Mouse (Mus musculus) liver, embryonic 14.5 days (tissue): ENCODE measurements at regions not wholly inside any gene's neighbourhood (a gene's known extent, or its start where the extent isn't known, plus 50 kb on each side); places are given as distances from the start of the nearest gene placed in this dataset.

Source experiments
- ATAC-seq: fragments of 200-750 bp; cut with Nextera tagmentation; 2 replicates; pipeline ENCODE4 v1.8.0; 2017; ENCODE audit warnings: moderate number of reproducible peaks, mild to moderate bottlenecking, moderate library complexity; ENCODE audit not compliant: insufficient read depth
- DNase-seq, 3 experiments: peaks; one replicate each; pipeline ENCODE4 v3.0.0-alpha.2; 2012 to 2013; ENCODE audit warnings: low read depth in 3 of 3, low spot score in 3 of 3
- H3K27ac ChIP-seq: fragments of 300-500 bp; sonication (generic); 2 replicates; pipeline ENCODE4 v1.5.1; 2014; ENCODE audit warnings: moderate library complexity, mild to moderate bottlenecking, control low read depth, inconsistent platforms
- H3K27me3 ChIP-seq: fragments of 300-500 bp; sonication (generic); 2 replicates; pipeline ENCODE4 v1.6.1; 2014; ENCODE audit warnings: mild to moderate bottlenecking, low read length, moderate library complexity; ENCODE audit not compliant: control insufficient read depth, insufficient read depth
- H3K36me3 ChIP-seq: fragments of 300-500 bp; sonication (generic); replicated peaks from 2 replicates; pipeline ENCODE4 v1.6.1; 2014; ENCODE audit warnings: low read depth; ENCODE audit not compliant: control insufficient read depth, insufficient read depth
- H3K4me1 ChIP-seq, 2 experiments: fragments of 200-500 bp in 1 of 2; fragments of 300-500 bp in 1 of 2; sonication (generic) in 1 of 2; replicated peaks; 2 replicates each; pipeline ENCODE4 v1.6.1; 2012 to 2014; ENCODE audit warnings: antibody characterized with exemption in 1 of 2, inconsistent platforms in 1 of 2, low read length in 1 of 2; ENCODE audit not compliant: control insufficient read depth in 2 of 2, insufficient read depth in 2 of 2
- H3K4me2 ChIP-seq: fragments of 300-500 bp; sonication (generic); 2 replicates; pipeline ENCODE4 v1.6.1; 2014; ENCODE audit warnings: low read depth, mild to moderate bottlenecking, control low read depth, moderate library complexity
- H3K4me3 ChIP-seq, 2 experiments: fragments of 200-500 bp in 1 of 2; fragments of 300-500 bp in 1 of 2; sonication (generic) in 1 of 2; 2 replicates each; pipeline ENCODE4 v1.5.1; 2012 to 2014; ENCODE audit warnings: low read depth in 2 of 2, low read length in 2 of 2, mild to moderate bottlenecking in 2 of 2, control low read depth in 1 of 2, inconsistent platforms in 1 of 2, moderate library complexity in 1 of 2; ENCODE audit not compliant: insufficient read depth in 1 of 2
- H3K9ac ChIP-seq: fragments of 300-500 bp; sonication (generic); replicated peaks from 2 replicates; pipeline ENCODE4 v1.6.1; 2014; ENCODE audit warnings: mild to moderate bottlenecking, control low read depth, moderate library complexity
- H3K9me3 ChIP-seq: fragments of 300-500 bp; sonication (generic); 2 replicates; pipeline ENCODE4 v1.6.1; 2016; ENCODE audit warnings: low read length, mixed read lengths; ENCODE audit not compliant: control insufficient read depth
- CTCF ChIP-seq: IDR thresholded peaks from 2 replicates; pipeline ENCODE4 v1.5.1; 2016; ENCODE audit warnings: antibody characterized with exemption, low read depth, control low read depth
- EP300 ChIP-seq: IDR thresholded peaks from 2 replicates; pipeline ENCODE4 v1.6.1; 2016; ENCODE audit warnings: antibody characterized with exemption, low read depth
- WGBS: fragments of 180-500 bp; shearing (Covaris S2); extraction: QIAGEN DNeasy Blood & Tissue Kit; methylation state at CpG from one replicate; pipeline ENCODE4 v1.1.7; 2014; ENCODE audit not compliant: insufficient replicate concordance; 5-methylcytosine and 5-hydroxymethylcytosine counted together

DNA sequence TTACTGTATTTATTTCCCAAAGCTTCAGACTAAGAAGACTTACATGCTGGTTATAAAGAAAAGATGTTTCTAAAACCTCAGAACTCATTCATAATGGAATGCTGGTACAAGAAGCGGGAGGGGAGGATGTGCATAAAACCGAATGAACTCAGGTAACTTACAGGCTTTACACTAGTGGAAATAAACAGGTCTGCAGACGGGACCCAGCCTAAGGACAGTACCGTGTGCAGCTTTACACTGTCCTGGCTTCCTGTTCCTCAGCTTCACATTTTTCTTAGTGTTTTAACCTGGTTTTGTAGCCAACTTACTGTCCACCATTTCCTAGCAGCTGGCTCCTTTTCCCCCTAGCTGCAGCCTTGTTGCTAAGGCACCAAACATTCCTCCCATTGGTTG lies 196.1 kb upstream of the Zfp804b start:
- no peak for ATAC-seq
- Histone ChIP-seq H3K4me3 (no peak overlapping the region), H3K4me1 (no peaks in the 10 kb centered on the region), H3K36me3 (no peaks in the 10 kb centered on the region), H3K9me3 (no peaks in the 10 kb centered on the region), H3K4me2 (no peak overlapping the region), H3K27ac (no peak overlapping the region), H3K27me3 (no peaks in the 10 kb centered on the region), H3K9ac (no peak overlapping the region)
- no peak for DNase-seq
- WGBS, result 55% methylated on average over 4 of the region's 4 CpGs
- TF ChIP-seq EP300, result no peak
- no peak for TF ChIP-seq CTCF

DNA sequence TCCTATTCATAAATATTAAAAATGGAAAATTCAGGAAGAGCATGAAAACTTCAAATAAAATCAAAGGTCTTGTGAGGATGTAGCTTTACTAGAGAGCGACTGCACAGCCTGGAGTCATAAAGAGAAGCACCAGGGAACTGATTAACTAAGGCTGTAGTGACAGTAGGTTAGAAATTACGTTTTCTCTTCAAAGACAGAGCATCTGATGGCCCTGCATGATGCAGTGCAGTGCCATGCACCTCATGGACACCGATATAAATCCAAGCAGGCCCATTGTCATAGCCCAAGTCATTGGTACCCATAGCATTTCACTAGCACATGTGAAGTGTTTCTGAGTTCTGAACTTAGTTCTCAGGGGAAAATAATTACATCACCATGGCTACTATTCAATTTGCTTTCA lies 199.3 kb upstream of the Zfp804b start:
- no peaks in the 10 kb centered on the region for H3K4me1 ChIP-seq
- no peaks in the 10 kb centered on the region for H3K9me3 ChIP-seq
- H3K27me3 ChIP-seq, result no peaks in the 10 kb centered on the region
- no peaks in the 10 kb centered on the region for H3K36me3 ChIP-seq
- no peak overlapping the region for H3K4me2 ChIP-seq
- ATAC-seq, result no peak
- no peak for DNase-seq
- no peak for TF ChIP-seq EP300
- TF ChIP-seq CTCF, result no peak
- no peak overlapping the region for H3K9ac ChIP-seq
- no peak overlapping the region for H3K27ac ChIP-seq
- no peak overlapping the region for H3K4me3 ChIP-seq
- 45% methylated on average over 3 of the region's 3 CpGs for WGBS

DNA sequence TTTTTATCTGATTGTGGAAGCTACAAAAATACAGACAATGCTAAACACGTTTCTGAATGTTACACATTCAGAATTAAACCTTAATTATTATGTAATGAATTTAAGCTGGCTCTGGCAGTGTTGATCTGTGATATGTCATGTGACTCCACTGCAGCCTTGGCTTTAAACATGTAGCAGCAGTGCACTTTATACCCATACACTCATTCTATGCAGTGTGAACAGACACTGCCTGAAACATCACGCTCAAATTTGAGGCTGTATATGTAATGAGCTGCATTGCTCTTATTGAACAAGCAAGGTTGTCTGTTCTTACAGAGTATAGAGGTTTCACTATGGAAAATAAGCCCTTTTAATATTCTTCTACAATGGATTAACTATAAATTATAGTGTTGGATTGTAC lies 235.9 kb upstream of the Zfp804b start:
- Histone ChIP-seq H3K4me3 (no peak overlapping the region), H3K9ac (no peak overlapping the region), H3K4me2 (no peak overlapping the region), H3K36me3 (no peaks in the 10 kb centered on the region), H3K4me1 (no peaks in the 10 kb centered on the region), H3K27me3 (no peaks in the 10 kb centered on the region), H3K9me3 (no peaks in the 10 kb centered on the region), H3K27ac (no peak overlapping the region)
- WGBS, result 33% methylated on average over 2 of the region's 2 CpGs
- no peak for TF ChIP-seq CTCF
- no peak for TF ChIP-seq EP300
- ATAC-seq (no peak), DNase-seq (no peak)

DNA sequence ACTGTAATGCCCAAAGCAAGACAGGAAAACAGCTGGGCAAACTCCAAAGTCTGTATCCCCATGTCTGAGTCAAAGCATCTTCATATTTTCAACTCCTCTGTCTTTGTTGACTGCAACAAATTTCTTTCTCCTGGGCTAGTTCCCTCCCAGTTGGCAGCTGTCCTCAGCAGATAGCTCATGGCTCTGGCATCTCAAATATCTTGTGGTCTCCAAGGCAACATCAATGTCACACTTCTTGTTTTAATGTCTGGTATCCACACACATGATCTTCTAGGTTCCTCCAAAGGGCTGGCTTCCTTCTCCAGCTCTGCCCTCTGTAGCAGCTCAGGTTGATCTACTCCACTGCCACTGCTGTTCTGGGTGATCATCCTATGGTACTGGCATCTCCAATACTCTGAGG lies 242.0 kb upstream of the Zfp804b start:
- DNase-seq (no peak), ATAC-seq (no peak)
- H3K27me3 ChIP-seq, result no peaks in the 10 kb centered on the region
- H3K4me1 ChIP-seq, result no peaks in the 10 kb centered on the region
- no peak overlapping the region for H3K4me2 ChIP-seq
- H3K4me3 ChIP-seq, result no peak overlapping the region
- H3K9me3 ChIP-seq, result no peaks in the 10 kb centered on the region
- H3K9ac ChIP-seq, result no peak overlapping the region
- H3K36me3 ChIP-seq, result no peaks in the 10 kb centered on the region
- no peak overlapping the region for H3K27ac ChIP-seq
- TF ChIP-seq EP300 (no peak), CTCF (no peak)

DNA sequence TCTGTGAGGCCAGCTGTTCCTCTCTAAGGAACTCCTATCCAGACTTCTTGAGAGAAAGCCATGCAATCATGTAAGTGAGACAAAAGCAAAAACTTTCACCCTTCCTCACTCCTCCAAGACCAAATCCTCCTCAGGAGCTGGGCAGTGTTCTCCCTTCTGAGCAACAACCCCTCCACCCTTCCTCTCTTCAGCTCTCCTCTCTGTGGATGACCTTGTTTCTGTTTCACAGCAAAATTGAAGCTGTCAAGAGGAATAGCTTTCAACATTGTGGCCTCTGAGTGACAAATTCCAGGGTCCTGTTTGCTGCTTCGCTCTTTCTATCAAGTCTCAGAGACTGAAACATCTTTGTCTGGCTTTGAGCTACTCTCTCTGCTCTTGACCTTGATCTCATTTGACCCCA lies 255.9 kb upstream of the Zfp804b start:
- no peaks in the 10 kb centered on the region for H3K4me1 ChIP-seq
- no peak overlapping the region for H3K4me2 ChIP-seq
- no peak overlapping the region for H3K27ac ChIP-seq
- H3K9me3 ChIP-seq, result no peaks in the 10 kb centered on the region
- H3K4me3 ChIP-seq, result no peak overlapping the region
- H3K36me3 ChIP-seq, result no peaks in the 10 kb centered on the region
- H3K27me3 ChIP-seq, result no peaks in the 10 kb centered on the region
- no peak overlapping the region for H3K9ac ChIP-seq
- 42% methylated on average over 1 of the region's 1 CpGs for WGBS
- DNase-seq (no peak), ATAC-seq (no peak)
- TF ChIP-seq EP300 (no peak), CTCF (no peak)

DNA sequence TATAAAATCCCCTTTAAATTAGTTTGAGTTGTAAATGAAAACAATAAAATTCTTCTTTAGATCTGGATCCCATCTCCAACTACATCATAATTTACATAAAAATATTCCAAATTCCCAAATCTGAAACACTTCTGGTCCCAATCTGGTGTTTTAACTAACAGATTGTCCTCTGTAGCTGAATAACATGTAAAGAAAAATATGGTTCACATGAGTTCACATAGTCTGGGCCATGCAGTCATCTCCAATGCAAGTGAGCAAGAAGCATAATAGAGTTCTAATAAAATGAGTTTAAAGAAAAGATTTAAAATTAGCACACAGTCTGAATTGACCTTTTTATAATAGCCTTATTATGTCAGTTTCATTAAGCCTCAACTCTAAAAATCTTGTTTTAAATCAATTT lies 263.0 kb upstream of the Zfp804b start:
- Histone ChIP-seq H3K4me1 (no peaks in the 10 kb centered on the region), H3K36me3 (no peaks in the 10 kb centered on the region), H3K4me2 (no peak overlapping the region), H3K9ac (no peak overlapping the region), H3K27me3 (no peaks in the 10 kb centered on the region), H3K9me3 (no peaks in the 10 kb centered on the region), H3K27ac (no peak overlapping the region), H3K4me3 (no peak overlapping the region)
- no peak for TF ChIP-seq EP300
- TF ChIP-seq CTCF, result no peak
- DNase-seq (no peak), ATAC-seq (no peak)
